Mouse (Mus musculus): ENCODE results near the gene N4bp3. TPM values are rescaled to one million over a fixed set of nuclear protein-coding genes. Genes with fewer than 3 reads are reported as not detected.
"Not testable (repeated sequence)": the region's sequence is repeated elsewhere in the genome, so short reads cannot be mapped to it uniquely, and the experiment has no call there.

The N4bp3 gene
- polyA plus RNA-seq, 1 experiment from 2014 or later = 43.9 TPM

GRCm38 (mm10) chr11:51619409-51620060 is 31.1 kb downstream of the N4bp3 start, which contains the start of gene Nhp2:
Gene Nhp2, plus strand, starts transcription at chr11:51619735.
- TF ChIP-seq CTCF (IDR thresholded peaks at IDR 0.05) (no peak), EP300 (IDR thresholded peaks at IDR 0.05) (peak; percentile 61; the same call in 1 of the 2 replicates)
- DNase-seq (ENCODE audit: low spot score) = peak; percentile 99
- under 1% methylated on average over 51 of the region's 51 CpGs for WGBS

DNA sequence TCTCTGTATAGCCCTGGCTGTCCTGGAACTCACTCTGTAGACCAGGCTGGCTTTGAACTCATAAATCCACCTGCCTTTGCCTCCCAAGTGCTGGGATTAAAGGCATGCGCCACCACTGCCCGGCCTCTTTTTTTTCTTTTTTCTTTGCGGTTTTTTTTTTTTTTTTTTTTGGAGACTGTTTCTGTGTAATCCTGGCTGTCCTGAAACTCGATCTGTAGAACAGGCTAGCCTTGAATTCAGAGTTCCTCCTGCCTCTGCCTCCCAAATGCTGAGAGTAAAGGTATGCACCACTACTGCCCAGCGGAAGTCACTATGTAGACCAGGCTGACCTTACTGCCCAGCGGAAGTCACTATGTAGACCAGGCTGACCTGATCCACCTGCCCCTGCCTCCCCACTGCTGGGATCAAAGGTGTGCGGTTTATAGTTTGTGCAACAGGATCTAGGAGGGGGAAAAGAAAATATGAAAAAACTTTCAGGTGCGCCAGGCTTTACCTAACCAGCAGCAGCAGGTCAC is 31.7 kb downstream of the N4bp3 start:
- 45% methylated on average over 8 of the region's 8 CpGs for WGBS
- Histone ChIP-seq H3K9ac (replicated peaks; ENCODE audit: low read depth) (no peak overlapping the region), H3K27me3 (replicated peaks; ENCODE audit: insufficient read depth, low read length) (no peaks in the 10 kb centered on the region), H3K4me3 (ENCODE audit: low read depth, low read length) (peak overlapping the region; percentile 50; the same call in 1 of the 2 replicates), H3K4me1 (ENCODE audit: insufficient read depth, low read depth, low read length) (peaks cover 16% of the 10 kb centered on the region), H3K9me3 (ENCODE audit: low read length) (no peaks in the 10 kb centered on the region), H3K36me3 (ENCODE audit: insufficient read depth, low read length) (peaks cover 14% of the 10 kb centered on the region), H3K4me2 (replicated peaks; ENCODE audit: low read depth, low read length) (peak overlapping the region; percentile 74), H3K27ac (ENCODE audit: low read length) (no peak overlapping the region)
- ATAC-seq (no peak; the same call in 1 of the 2 replicates), DNase-seq (ENCODE audit: low spot score) (no peak)
- TF ChIP-seq EP300 (IDR thresholded peaks at IDR 0.05) (no peak), CTCF (IDR thresholded peaks at IDR 0.05) (no peak)

More at GRCm38 (mm10) chr11:51619409-51620060, 31.1 kb downstream of the N4bp3 start, which contains the start of gene Nhp2:
- Histone ChIP-seq H3K27ac (ENCODE audit: low read length) (peak within 1 kb of the TSS; percentile 7), H3K36me3 (ENCODE audit: insufficient read depth, low read length) (peaks cover 20% of the 10 kb centered on the region), H3K4me1 (ENCODE audit: insufficient read depth, low read depth, low read length) (peaks cover 13% of the 10 kb centered on the region), H3K9me3 (ENCODE audit: low read length) (no peaks in the 10 kb centered on the region), H3K4me3 (ENCODE audit: low read depth, low read length) (peak within 1 kb of the TSS; percentile 50), H3K4me2 (replicated peaks; ENCODE audit: low read depth, low read length) (peak within 1 kb of the TSS; percentile 74), H3K9ac (replicated peaks; ENCODE audit: low read depth) (peak within 1 kb of the TSS; percentile 46), H3K27me3 (replicated peaks; ENCODE audit: insufficient read depth, low read length) (no peaks in the 10 kb centered on the region)
- peak; percentile 90 for ATAC-seq

GRCm38 (mm10) chr11:51617693-51618092 is 32.9 kb downstream of the N4bp3 start:
- Histone ChIP-seq H3K9me3 (ENCODE audit: low read length) (no peaks in the 10 kb centered on the region), H3K4me2 (replicated peaks; ENCODE audit: low read depth, low read length) (no peak overlapping the region), H3K27me3 (replicated peaks; ENCODE audit: insufficient read depth, low read length) (no peaks in the 10 kb centered on the region), H3K36me3 (ENCODE audit: insufficient read depth, low read length) (0 out of 2 replicates have a peak, but pooled peaks cover 2% of the 10 kb centered on the region), H3K9ac (replicated peaks; ENCODE audit: low read depth) (no peak overlapping the region), H3K4me1 (ENCODE audit: insufficient read depth, low read depth, low read length) (peaks cover 16% of the 10 kb centered on the region), H3K4me3 (ENCODE audit: low read depth, low read length) (no peak overlapping the region), H3K27ac (ENCODE audit: low read length) (no peak overlapping the region)
- DNase-seq (ENCODE audit: low spot score) = peak; percentile 89
- WGBS = 3% methylated on average over 4 of the region's 4 CpGs
- no peak for TF ChIP-seq EP300 (IDR thresholded peaks at IDR 0.05)
- peak; percentile 91 for TF ChIP-seq CTCF (IDR thresholded peaks at IDR 0.05)
- no peak for ATAC-seq

GRCm38 (mm10) chr11:51616113-51616512 is 34.5 kb downstream of the N4bp3 start:
- H3K4me2 ChIP-seq (replicated peaks; ENCODE audit: low read depth, low read length) = peak overlapping the region; percentile 58
- DNase-seq (ENCODE audit: low spot score); H3K9ac ChIP-seq (replicated peaks; ENCODE audit: low read depth); ATAC-seq; H3K9me3 ChIP-seq (ENCODE audit: low read length); H3K36me3 ChIP-seq (ENCODE audit: insufficient read depth, low read length); H3K27me3 ChIP-seq (replicated peaks; ENCODE audit: insufficient read depth, low read length): not testable (repeated sequence)
- H3K4me3 ChIP-seq (ENCODE audit: low read depth, low read length) = 0 out of 2 replicates have a peak overlapping the region, but pooled peaks have one; percentile 26
- H3K4me1 ChIP-seq (ENCODE audit: insufficient read depth, low read depth, low read length) = peaks cover 16% of the 10 kb centered on the region
- peak overlapping the region; percentile 96 for H3K27ac ChIP-seq (ENCODE audit: low read length)
- WGBS = 77% methylated on average over 5 of the region's 7 CpGs

- DNase-seq (ENCODE audit: low spot score) (peak; percentile 94), ATAC-seq (peak; percentile 76)
- Histone ChIP-seq H3K4me2 (replicated peaks; ENCODE audit: low read depth, low read length) (peak overlapping the region; percentile 58), H3K36me3 (ENCODE audit: insufficient read depth, low read length) (no peaks in the 10 kb centered on the region), H3K9me3 (ENCODE audit: low read length) (no peaks in the 10 kb centered on the region), H3K4me3 (ENCODE audit: low read depth, low read length) (peak overlapping the region; percentile 26), H3K4me1 (ENCODE audit: insufficient read depth, low read depth, low read length) (peaks cover 15% of the 10 kb centered on the region), H3K9ac (replicated peaks; ENCODE audit: low read depth) (peak overlapping the region; percentile 32), H3K27me3 (replicated peaks; ENCODE audit: insufficient read depth, low read length) (no peaks in the 10 kb centered on the region), H3K27ac (ENCODE audit: low read length) (peak overlapping the region; percentile 96)
- TF ChIP-seq CTCF (IDR thresholded peaks at IDR 0.05) (peak; percentile 2; the same call in 1 of the 2 replicates), EP300 (IDR thresholded peaks at IDR 0.05) (no peak)
- under 1% methylated on average over 14 of the region's 14 CpGs for WGBS
Observed at GRCm38 (mm10) chr11:51615601-51616000, 35.0 kb downstream of the N4bp3 start.

DNA sequence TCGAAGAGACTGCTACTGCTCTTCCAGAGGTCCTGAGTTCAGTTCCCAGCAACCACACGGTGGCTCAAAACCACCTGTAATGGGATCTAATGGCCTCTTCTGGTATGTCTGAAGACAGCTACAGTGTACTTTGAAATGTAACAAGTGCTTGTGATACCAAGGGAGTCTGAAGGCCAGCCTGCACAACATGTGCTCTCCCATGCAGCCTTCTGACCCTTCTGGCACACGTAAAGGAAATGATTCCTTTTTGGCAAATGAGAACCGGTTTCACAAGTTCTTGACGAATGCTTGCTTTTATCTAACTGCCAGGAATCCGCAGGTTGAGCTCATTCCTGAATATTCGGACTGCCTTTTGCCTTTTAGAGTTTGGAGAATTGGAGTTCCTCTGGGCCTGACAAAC is 35.5 kb downstream of the N4bp3 start:
- Histone ChIP-seq H3K9me3 (ENCODE audit: low read length) (no peaks in the 10 kb centered on the region), H3K27me3 (replicated peaks; ENCODE audit: insufficient read depth, low read length) (no peaks in the 10 kb centered on the region), H3K9ac (replicated peaks; ENCODE audit: low read depth) (peak overlapping the region; percentile 32; the same call in 1 of the 2 replicates), H3K4me1 (ENCODE audit: insufficient read depth, low read depth, low read length) (peaks cover 10% of the 10 kb centered on the region), H3K4me3 (ENCODE audit: low read depth, low read length) (peak overlapping the region; percentile 26), H3K27ac (ENCODE audit: low read length) (peak overlapping the region; percentile 96), H3K36me3 (ENCODE audit: insufficient read depth, low read length) (no peaks in the 10 kb centered on the region), H3K4me2 (replicated peaks; ENCODE audit: low read depth, low read length) (peak overlapping the region; percentile 58)
- ATAC-seq (peak; percentile 47), DNase-seq (ENCODE audit: low spot score) (peak; percentile 93)
- TF ChIP-seq EP300 (IDR thresholded peaks at IDR 0.05) (peak; percentile 75), CTCF (IDR thresholded peaks at IDR 0.05) (no peak)
- WGBS = 10% methylated on average over 7 of the region's 7 CpGs

Measured in lung, postnatal 0 days (tissue).